ENCODE assay signal across 20 mouse cellular contexts in genomic region chr5:29485941-29486320, GRCm38 (mm10). TPM values are rescaled to one million over a fixed set of nuclear protein-coding genes. Genes with fewer than 3 reads are reported as not detected.
"Had no signal": no experiment of that assay in that cellular context is flagged by ENCODE, and none has a peak within 500 bp of the region (broad histone marks: within the 10 kb centered on the region; RNA-seq: fewer than 3 reads in every experiment).

No protein-coding gene starts in this region.

- H3K27ac ChIP-seq: kidney, embryonic 15.5 days; left cerebral cortex, adult 2 months; liver, embryonic 15.5 days; midbrain, embryonic 15.5 days; neural tube, embryonic 12.5 days had no signal

- H3K36me3 ChIP-seq: kidney, embryonic 15.5 days; liver, embryonic 15.5 days; midbrain, embryonic 15.5 days; neural tube, embryonic 12.5 days had no signal

- H3K4me2 ChIP-seq: kidney, embryonic 15.5 days; liver, embryonic 11.5 days; liver, embryonic 15.5 days; midbrain, embryonic 15.5 days; neural tube, embryonic 12.5 days had no signal

- DNase-seq: kidney, adult 2 months; kidney, postnatal 14 days; lung, adult 2 months; lung, postnatal 36 days; thymus, adult 2 months; thymus, postnatal 25 days had no signal

- H3K4me1 ChIP-seq: liver, embryonic 15.5 days; midbrain, embryonic 15.5 days had no signal

- H3K4me3 ChIP-seq: kidney, embryonic 15.5 days; left cerebral cortex, adult 2 months; liver, embryonic 15.5 days; midbrain, embryonic 15.5 days; neural tube, embryonic 12.5 days had no signal

- H3K9ac ChIP-seq: kidney, embryonic 15.5 days; liver, embryonic 15.5 days; midbrain, embryonic 15.5 days; neural tube, embryonic 12.5 days had no signal

- H3K9me3 ChIP-seq: kidney, embryonic 15.5 days; liver, embryonic 15.5 days; midbrain, embryonic 15.5 days; neural tube, embryonic 12.5 days had no signal

- ATAC-seq: lung, postnatal 0 days; midbrain, embryonic 15.5 days had no signal

RNA-seq across cellular contexts. Expression of gene Mnx1, which starts 7.7 kb away (rescaled TPM):
- total RNA-seq: layer of hippocampus, postnatal 25 days; left cerebral cortex, adult 2 months; left cerebral cortex, postnatal 14 days; megakaryocyte progenitor cell, adult 5-6 weeks; monocyte, adult 5-6 weeks; neutrophil, adult 5-6 weeks had no signal
- polyA plus RNA-seq: kidney, adult 2 months; kidney, embryonic 15.5 days; liver, embryonic 15.5 days; lung, adult 2 months; lung, postnatal 0 days; midbrain, embryonic 15.5 days; spleen, adult 2 months; urinary bladder, adult 2 months had no signal
